Mouse (Mus musculus) E14TG2a.4 (cell line): ENCODE data around the gene Ptgir.

ENCODE experiments used
- CTCF ChIP-seq: conservative IDR thresholded peaks from 2 replicates; pipeline ENCODE4 v1.5.1; 2014; ENCODE audit warnings: low read length
- POU5F1 ChIP-seq: IDR thresholded peaks from 2 replicates; pipeline ENCODE4 v1.6.1; 2014; ENCODE audit warnings: low read length, borderline replicate concordance

- TF ChIP-seq CTCF (no peak), POU5F1 (no peak)
Measured at GRCm38 (mm10) chr7:16905491-16906021, 734 bp upstream of the Ptgir start.
